Mouse (Mus musculus): ENCODE measurements at regions not wholly inside any gene's neighbourhood (a gene's known extent, or its start where the extent isn't known, plus 50 kb on each side); places are given as distances from the start of the nearest gene placed in this dataset.

DNA sequence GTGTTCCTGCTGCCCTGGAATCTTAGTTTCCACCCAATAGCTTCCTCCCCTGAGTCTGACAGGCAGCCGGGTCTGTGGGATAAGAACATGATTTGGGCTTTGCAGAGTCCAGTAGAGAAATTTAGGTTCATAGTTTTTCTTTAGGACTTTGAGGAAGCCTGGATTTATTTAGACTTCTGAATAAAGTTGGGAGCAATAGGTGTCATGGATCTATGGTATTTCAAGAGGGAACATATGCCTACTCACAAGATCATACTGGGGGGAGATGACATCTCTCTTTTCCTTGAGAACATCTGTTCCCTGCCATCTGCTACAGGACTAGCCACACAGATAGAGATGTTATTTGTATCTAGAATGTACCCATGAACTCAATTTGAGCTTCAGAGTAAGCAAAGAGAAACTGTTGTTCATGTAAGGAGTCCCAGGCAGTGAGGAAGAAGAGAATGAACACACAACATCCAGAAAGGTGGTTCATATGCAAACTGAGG is 188.1 kb upstream of the Mpped2 start:
- Histone ChIP-seq H3K4me2 (replicated peaks; ENCODE audit: low read depth, low read length) (no peak overlapping the region), H3K27me3 (ENCODE audit: control insufficient read depth, insufficient read depth, low read length) (no peaks in the 10 kb centered on the region), H3K4me3 (ENCODE audit: low read depth, low read length) (no peak overlapping the region), H3K4me1 (replicated peaks; ENCODE audit: control insufficient read depth, insufficient read depth, low read length) (no peaks in the 10 kb centered on the region), H3K9ac (ENCODE audit: low read depth, low read length) (no peak overlapping the region), H3K9me3 (ENCODE audit: control insufficient read depth, low read length) (no peaks in the 10 kb centered on the region), H3K36me3 (ENCODE audit: control insufficient read depth, insufficient read depth, low read length) (no peaks in the 10 kb centered on the region), H3K27ac (ENCODE audit: low read depth, low read length) (no peak overlapping the region)
- 97% methylated on average over 1 of the region's 1 CpGs for WGBS
- DNase-seq (ENCODE audit: low spot score), result no peak
- no peak for ATAC-seq (ENCODE audit: low FRiP score)

DNA sequence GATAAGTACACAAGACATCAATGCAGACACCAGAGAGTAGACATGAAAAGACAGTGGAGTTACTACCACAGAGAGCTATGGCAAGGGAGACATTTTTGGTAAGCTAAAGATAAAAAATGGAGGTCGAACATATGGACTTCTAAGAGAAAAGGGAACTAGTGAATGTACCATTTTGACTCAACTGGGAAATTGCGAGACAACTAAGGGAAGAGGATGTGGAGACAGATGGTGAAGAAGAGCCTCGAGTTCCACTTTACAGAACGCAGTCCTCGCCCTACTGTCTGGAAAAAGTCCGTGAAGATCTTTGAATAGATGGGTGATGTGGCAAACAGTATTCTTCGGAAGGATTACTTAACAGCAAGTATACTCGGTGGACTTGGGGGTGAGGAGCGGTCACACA is 181.2 kb upstream of the Mpped2 start:
- WGBS, result 85% methylated on average over 9 of the region's 9 CpGs
- no peaks in the 10 kb centered on the region for H3K4me1 ChIP-seq (replicated peaks; ENCODE audit: control insufficient read depth, insufficient read depth, low read length)
- no peaks in the 10 kb centered on the region for H3K9me3 ChIP-seq (ENCODE audit: control insufficient read depth, low read length)
- H3K27me3 ChIP-seq (ENCODE audit: control insufficient read depth, insufficient read depth, low read length), result no peaks in the 10 kb centered on the region
- H3K9ac ChIP-seq (ENCODE audit: low read depth, low read length), result no peak overlapping the region
- no peaks in the 10 kb centered on the region for H3K36me3 ChIP-seq (ENCODE audit: control insufficient read depth, insufficient read depth, low read length)
- ATAC-seq (ENCODE audit: low FRiP score) (no peak), DNase-seq (ENCODE audit: low spot score) (no peak)
- no peak overlapping the region for H3K27ac ChIP-seq (ENCODE audit: low read depth, low read length)
- no peak overlapping the region for H3K4me2 ChIP-seq (replicated peaks; ENCODE audit: low read depth, low read length)
- no peak overlapping the region for H3K4me3 ChIP-seq (ENCODE audit: low read depth, low read length)

DNA sequence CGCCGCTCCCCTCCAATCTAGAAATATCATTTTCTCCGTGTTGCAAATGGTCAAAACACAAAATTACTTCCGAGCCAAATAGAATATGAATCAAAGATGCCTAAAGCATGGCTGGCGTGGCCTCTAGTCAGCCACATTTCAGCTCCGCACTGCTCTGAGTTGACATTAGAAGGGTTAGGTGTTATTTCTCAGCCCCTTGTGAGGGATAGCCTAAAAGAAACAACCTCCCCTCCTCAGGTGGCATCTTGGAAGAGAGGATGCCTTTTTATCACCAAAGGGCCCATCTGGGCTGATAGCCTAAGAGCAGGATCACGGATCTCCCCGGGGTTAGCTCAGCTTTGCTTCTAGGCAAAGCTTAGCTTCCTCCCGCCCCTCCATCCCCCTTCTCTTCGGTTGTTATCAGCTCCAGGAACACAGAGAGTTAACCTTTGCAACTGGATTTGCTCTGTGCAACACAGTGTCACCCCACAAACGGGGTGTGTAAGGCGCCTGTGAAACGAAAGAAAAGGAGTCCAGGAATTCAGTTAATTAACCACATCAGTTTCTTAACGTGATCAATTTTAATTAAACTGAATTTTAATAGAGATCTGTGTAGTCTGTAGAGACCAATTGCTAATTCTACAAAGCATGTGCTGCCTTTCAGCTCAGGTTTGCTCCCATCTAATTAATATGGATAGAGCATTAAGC is 180.6 kb upstream of the Mpped2 start:
- Histone ChIP-seq H3K9ac (ENCODE audit: low read depth, low read length) (no peak overlapping the region), H3K27ac (ENCODE audit: low read depth, low read length) (no peak overlapping the region)
- ATAC-seq (ENCODE audit: low FRiP score), result peak; percentile 61

DNA sequence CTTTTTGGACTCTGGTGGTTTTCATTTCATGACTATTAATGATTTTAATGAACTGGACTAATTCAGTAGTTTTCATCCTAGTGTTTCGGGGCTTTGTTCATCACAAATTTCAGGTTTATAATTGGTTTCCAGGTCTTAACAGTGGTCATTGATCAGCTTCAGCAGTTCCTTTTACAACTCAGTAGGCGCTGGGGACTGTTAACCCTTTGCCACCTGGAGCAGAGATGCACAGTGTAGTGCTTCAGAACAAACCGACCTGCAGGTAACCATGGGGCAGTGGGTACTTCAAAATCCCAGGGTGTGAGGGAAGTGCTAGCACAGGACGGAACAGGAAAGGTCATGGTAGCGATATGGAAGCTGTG is 180.1 kb upstream of the Mpped2 start:
- DNase-seq (ENCODE audit: low spot score) (no peak), ATAC-seq (ENCODE audit: low FRiP score) (peak; percentile 71)
- Histone ChIP-seq H3K9ac (ENCODE audit: low read depth, low read length) (no peak overlapping the region), H3K9me3 (ENCODE audit: control insufficient read depth, low read length) (no peaks in the 10 kb centered on the region), H3K27me3 (ENCODE audit: control insufficient read depth, insufficient read depth, low read length) (no peaks in the 10 kb centered on the region), H3K4me3 (ENCODE audit: low read depth, low read length) (no peak overlapping the region), H3K27ac (ENCODE audit: low read depth, low read length) (no peak overlapping the region), H3K36me3 (ENCODE audit: control insufficient read depth, insufficient read depth, low read length) (no peaks in the 10 kb centered on the region), H3K4me1 (replicated peaks; ENCODE audit: control insufficient read depth, insufficient read depth, low read length) (no peaks in the 10 kb centered on the region), H3K4me2 (replicated peaks; ENCODE audit: low read depth, low read length) (no peak overlapping the region)
- 47% methylated on average over 5 of the region's 5 CpGs for WGBS

More for the DNA sequence above, 180.6 kb upstream of the Mpped2 start:
- peak; percentile 12 for DNase-seq (ENCODE audit: low spot score)
- 50% methylated on average over 14 of the region's 14 CpGs for WGBS
- Histone ChIP-seq H3K36me3 (ENCODE audit: control insufficient read depth, insufficient read depth, low read length) (no peaks in the 10 kb centered on the region), H3K9me3 (ENCODE audit: control insufficient read depth, low read length) (no peaks in the 10 kb centered on the region), H3K4me3 (ENCODE audit: low read depth, low read length) (no peak overlapping the region), H3K27me3 (ENCODE audit: control insufficient read depth, insufficient read depth, low read length) (no peaks in the 10 kb centered on the region), H3K4me1 (replicated peaks; ENCODE audit: control insufficient read depth, insufficient read depth, low read length) (no peaks in the 10 kb centered on the region), H3K4me2 (replicated peaks; ENCODE audit: low read depth, low read length) (no peak overlapping the region)

DNA sequence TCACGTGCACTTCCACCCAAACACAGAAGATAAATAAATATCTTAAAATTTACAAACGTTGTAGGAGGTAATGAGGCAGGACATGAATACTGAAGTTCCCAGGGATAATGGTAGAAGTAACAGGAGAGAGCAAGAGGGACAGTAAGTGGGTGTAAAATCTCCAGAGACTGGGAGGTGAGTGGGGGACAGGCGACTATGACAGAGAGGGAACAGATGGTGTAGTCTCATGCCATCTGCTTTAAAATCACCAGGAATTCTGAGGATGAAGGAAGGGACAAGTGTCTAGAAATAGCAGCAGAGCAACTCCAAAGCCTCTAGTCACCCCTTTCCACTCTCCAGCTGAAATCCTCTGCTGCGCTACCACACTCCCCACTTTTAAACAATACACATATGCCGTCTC is 175.8 kb upstream of the Mpped2 start:
- ATAC-seq (ENCODE audit: low FRiP score) (no peak), DNase-seq (ENCODE audit: low spot score) (no peak)
- Histone ChIP-seq H3K36me3 (ENCODE audit: control insufficient read depth, insufficient read depth, low read length) (no peaks in the 10 kb centered on the region), H3K9ac (ENCODE audit: low read depth, low read length) (no peak overlapping the region), H3K4me3 (ENCODE audit: low read depth, low read length) (no peak overlapping the region), H3K27me3 (ENCODE audit: control insufficient read depth, insufficient read depth, low read length) (no peaks in the 10 kb centered on the region), H3K9me3 (ENCODE audit: control insufficient read depth, low read length) (no peaks in the 10 kb centered on the region), H3K27ac (ENCODE audit: low read depth, low read length) (no peak overlapping the region), H3K4me2 (replicated peaks; ENCODE audit: low read depth, low read length) (no peak overlapping the region), H3K4me1 (replicated peaks; ENCODE audit: control insufficient read depth, insufficient read depth, low read length) (no peaks in the 10 kb centered on the region)
- 77% methylated on average over 5 of the region's 5 CpGs for WGBS

DNA sequence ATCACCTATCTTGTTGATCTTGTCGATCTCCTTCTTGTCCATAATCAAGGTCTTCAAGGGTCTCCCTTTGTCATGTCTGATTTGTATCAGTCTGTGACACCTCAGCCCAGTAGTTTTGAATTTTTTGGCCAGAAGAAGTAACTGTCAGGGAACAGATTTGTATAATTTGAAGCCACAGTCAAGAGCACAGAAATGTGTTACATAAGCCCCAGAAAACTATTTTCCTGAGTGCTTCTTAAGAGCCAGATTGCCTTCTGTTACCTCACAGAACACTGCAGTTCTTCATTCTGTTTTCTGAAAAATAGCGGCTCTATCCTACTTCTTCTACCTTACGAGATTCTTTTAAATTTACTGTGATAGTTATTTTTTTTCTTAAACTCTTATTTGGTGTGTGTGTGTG is 170.1 kb upstream of the Mpped2 start:
- no peak for ATAC-seq (ENCODE audit: low FRiP score)

DNA sequence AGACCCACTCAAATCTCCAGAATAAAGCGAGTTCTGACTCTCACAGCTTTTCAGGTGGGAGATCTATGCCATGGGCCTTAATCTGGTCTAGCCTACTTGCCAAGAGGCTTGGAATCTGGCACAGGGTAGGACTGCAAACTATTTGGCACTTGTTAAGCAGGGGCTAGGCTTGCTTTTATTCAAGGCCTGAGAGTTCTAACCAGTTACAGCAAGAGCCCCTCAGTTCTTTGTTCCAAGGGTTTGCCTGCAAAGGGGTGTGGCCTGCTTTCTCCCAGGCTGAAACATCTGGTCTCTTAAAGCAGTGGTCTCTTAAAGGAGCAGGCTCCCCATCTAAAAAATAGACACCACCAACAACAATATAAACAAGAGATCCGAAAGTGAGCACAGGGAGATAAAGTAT is 166.1 kb upstream of the Mpped2 start:
- H3K4me3 ChIP-seq (ENCODE audit: low read depth, low read length), result no peak overlapping the region
- peak; percentile 73 for ATAC-seq (ENCODE audit: low FRiP score)
- WGBS, result 63% methylated on average over 2 of the region's 2 CpGs

More for the DNA sequence above, 170.1 kb upstream of the Mpped2 start:
- H3K9me3 ChIP-seq (ENCODE audit: control insufficient read depth, low read length), result no peaks in the 10 kb centered on the region
- H3K4me3 ChIP-seq (ENCODE audit: low read depth, low read length), result no peak overlapping the region
- no peaks in the 10 kb centered on the region for H3K27me3 ChIP-seq (ENCODE audit: control insufficient read depth, insufficient read depth, low read length)
- H3K9ac ChIP-seq (ENCODE audit: low read depth, low read length), result no peak overlapping the region
- WGBS, result 90% methylated on average over 3 of the region's 3 CpGs
- H3K4me2 ChIP-seq (replicated peaks; ENCODE audit: low read depth, low read length), result no peak overlapping the region
- H3K4me1 ChIP-seq (replicated peaks; ENCODE audit: control insufficient read depth, insufficient read depth, low read length), result no peaks in the 10 kb centered on the region
- no peak overlapping the region for H3K27ac ChIP-seq (ENCODE audit: low read depth, low read length)
- no peak for DNase-seq (ENCODE audit: low spot score)
- no peaks in the 10 kb centered on the region for H3K36me3 ChIP-seq (ENCODE audit: control insufficient read depth, insufficient read depth, low read length)

DNA sequence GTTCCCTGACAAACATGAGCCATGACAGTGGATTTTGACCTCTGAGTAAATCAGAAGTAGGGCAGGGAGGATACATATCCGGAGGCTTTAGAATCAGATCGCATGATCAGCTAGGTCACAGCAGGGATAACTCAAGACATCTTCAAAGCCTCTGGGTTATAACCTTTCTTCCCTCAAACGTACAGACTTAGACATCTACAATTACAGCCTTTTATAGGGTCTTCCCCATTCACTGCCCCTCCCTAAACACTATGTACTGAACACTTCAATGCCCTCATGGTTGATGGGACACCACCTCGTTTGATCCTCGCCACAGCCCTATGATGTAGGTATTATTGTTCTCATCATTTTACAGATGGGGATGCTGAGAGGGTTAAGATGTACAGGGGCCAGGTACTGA is 163.8 kb upstream of the Mpped2 start:
- Histone ChIP-seq H3K36me3 (ENCODE audit: control insufficient read depth, insufficient read depth, low read length) (no peaks in the 10 kb centered on the region), H3K27me3 (ENCODE audit: control insufficient read depth, insufficient read depth, low read length) (no peaks in the 10 kb centered on the region), H3K4me2 (replicated peaks; ENCODE audit: low read depth, low read length) (no peak overlapping the region), H3K9ac (ENCODE audit: low read depth, low read length) (no peak overlapping the region), H3K4me3 (ENCODE audit: low read depth, low read length) (no peak overlapping the region), H3K4me1 (replicated peaks; ENCODE audit: control insufficient read depth, insufficient read depth, low read length) (no peaks in the 10 kb centered on the region), H3K27ac (ENCODE audit: low read depth, low read length) (no peak overlapping the region), H3K9me3 (ENCODE audit: control insufficient read depth, low read length) (no peaks in the 10 kb centered on the region)
- no peak for DNase-seq (ENCODE audit: low spot score)
- ATAC-seq (ENCODE audit: low FRiP score), result no peak
- WGBS, result 77% methylated on average over 5 of the region's 5 CpGs

More for the DNA sequence above, 166.1 kb upstream of the Mpped2 start:
- Histone ChIP-seq H3K9ac (ENCODE audit: low read depth, low read length) (no peak overlapping the region), H3K27me3 (ENCODE audit: control insufficient read depth, insufficient read depth, low read length) (no peaks in the 10 kb centered on the region), H3K4me2 (replicated peaks; ENCODE audit: low read depth, low read length) (no peak overlapping the region), H3K27ac (ENCODE audit: low read depth, low read length) (no peak overlapping the region), H3K9me3 (ENCODE audit: control insufficient read depth, low read length) (no peaks in the 10 kb centered on the region), H3K4me1 (replicated peaks; ENCODE audit: control insufficient read depth, insufficient read depth, low read length) (no peaks in the 10 kb centered on the region), H3K36me3 (ENCODE audit: control insufficient read depth, insufficient read depth, low read length) (no peaks in the 10 kb centered on the region)
- peak; percentile 41 for DNase-seq (ENCODE audit: low spot score)

DNA sequence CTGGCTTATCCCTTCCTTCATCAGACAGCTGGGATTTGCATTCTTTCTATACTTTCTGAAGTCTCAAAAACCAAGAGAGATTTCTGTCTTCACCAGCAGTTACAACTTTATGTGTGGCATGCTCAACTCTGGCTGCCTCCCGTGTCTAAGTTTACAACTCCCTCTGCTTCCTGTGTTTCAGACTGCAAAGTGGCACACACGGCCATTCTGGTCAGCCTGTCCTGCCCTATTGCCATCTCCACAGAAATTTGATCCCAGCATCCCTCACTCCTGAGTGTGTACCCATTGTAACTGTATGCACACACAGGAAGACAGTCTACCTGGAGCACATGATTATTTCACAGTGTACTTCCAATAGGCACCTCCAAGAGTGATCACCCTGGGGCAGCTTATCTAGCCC is 163.3 kb upstream of the Mpped2 start:
- no peak overlapping the region for H3K4me2 ChIP-seq (replicated peaks; ENCODE audit: low read depth, low read length)
- ATAC-seq (ENCODE audit: low FRiP score), result no peak
- H3K9me3 ChIP-seq (ENCODE audit: control insufficient read depth, low read length), result no peaks in the 10 kb centered on the region
- no peaks in the 10 kb centered on the region for H3K36me3 ChIP-seq (ENCODE audit: control insufficient read depth, insufficient read depth, low read length)
- no peaks in the 10 kb centered on the region for H3K4me1 ChIP-seq (replicated peaks; ENCODE audit: control insufficient read depth, insufficient read depth, low read length)
- DNase-seq (ENCODE audit: low spot score), result no peak
- H3K9ac ChIP-seq (ENCODE audit: low read depth, low read length), result no peak overlapping the region
- H3K27me3 ChIP-seq (ENCODE audit: control insufficient read depth, insufficient read depth, low read length), result no peaks in the 10 kb centered on the region
- no peak overlapping the region for H3K27ac ChIP-seq (ENCODE audit: low read depth, low read length)
- 63% methylated on average over 2 of the region's 2 CpGs for WGBS
- no peak overlapping the region for H3K4me3 ChIP-seq (ENCODE audit: low read depth, low read length)

All from hindbrain, embryonic 11.5 days (tissue).